ENCODE assay signal across 14 mouse cellular contexts in genomic region chr5:137376722-137377121, GRCm38 (mm10). TPM values are rescaled to one million over a fixed set of nuclear protein-coding genes. Genes with fewer than 3 reads are reported as not detected.
DNase-seq lines count a peak whose midpoint lies in the region; ATAC-seq lines count a peak whose summit lies in the region.
"Had no signal": no experiment of that assay in that cellular context is flagged by ENCODE, and none has a peak within 500 bp of the region (broad histone marks: within the 10 kb centered on the region; RNA-seq: fewer than 3 reads in every experiment).

No protein-coding gene starts in this region.

- H3K4me3 ChIP-seq in kidney, embryonic 14.5 days (ENCODE audit: low read length), result no peak overlapping the region
- no peak overlapping the region for H3K4me3 ChIP-seq in embryonic facial prominence, embryonic 14.5 days (ENCODE audit: low read depth, low read length)
- H3K4me3 ChIP-seq in midbrain, embryonic 12.5 days, result no peak overlapping the region
- H3K4me3 ChIP-seq: limb, embryonic 12.5 days had no signal

- H3K36me3 ChIP-seq in kidney, embryonic 14.5 days (ENCODE audit: control insufficient read depth, insufficient read depth, low read length), result peaks cover 32% of the 10 kb centered on the region
- peaks cover 42% of the 10 kb centered on the region for H3K36me3 ChIP-seq in embryonic facial prominence, embryonic 14.5 days (ENCODE audit: control insufficient read depth, insufficient read depth, low read length)
- peaks cover 31% of the 10 kb centered on the region for H3K36me3 ChIP-seq in midbrain, embryonic 12.5 days

- no peaks in the 10 kb centered on the region for H3K27me3 ChIP-seq in kidney, embryonic 14.5 days (ENCODE audit: control insufficient read depth, insufficient read depth, low read length)
- no peaks in the 10 kb centered on the region for H3K27me3 ChIP-seq in embryonic facial prominence, embryonic 14.5 days (replicated peaks; ENCODE audit: control insufficient read depth, insufficient read depth, low read length)
- H3K27me3 ChIP-seq in midbrain, embryonic 12.5 days, result no peaks in the 10 kb centered on the region
- H3K27me3 ChIP-seq: limb, embryonic 12.5 days had no signal

- no peaks in the 10 kb centered on the region for H3K9me3 ChIP-seq in kidney, embryonic 14.5 days (ENCODE audit: control insufficient read depth, low read length)
- no peaks in the 10 kb centered on the region for H3K9me3 ChIP-seq in embryonic facial prominence, embryonic 14.5 days (ENCODE audit: control insufficient read depth, low read length)
- H3K9me3 ChIP-seq in midbrain, embryonic 12.5 days, result no peaks in the 10 kb centered on the region
- H3K9me3 ChIP-seq: limb, embryonic 12.5 days had no signal

- peaks cover 19% of the 10 kb centered on the region; the same call in 1 of the 2 replicates for H3K4me1 ChIP-seq in kidney, embryonic 14.5 days (ENCODE audit: control insufficient read depth, insufficient read depth, low read length)
- no peaks in the 10 kb centered on the region for H3K4me1 ChIP-seq in embryonic facial prominence, embryonic 14.5 days (ENCODE audit: control insufficient read depth, insufficient read depth, low read length)
- peaks cover 6% of the 10 kb centered on the region for H3K4me1 ChIP-seq in midbrain, embryonic 12.5 days

- DNase-seq in kidney, adult 18-20 months, result no peak
- DNase-seq in ZHBTc4 (ENCODE audit: low read depth, low spot score), result peak; percentile 42
- DNase-seq in embryonic facial prominence, embryonic 14.5 days (ENCODE audit: low spot score), result no peak
- DNase-seq in frontal cortex, postnatal 10 days (ENCODE audit: low spot score in 2 of 2), result no peak
- no peak for DNase-seq in layer of hippocampus, adult 11-12 months (ENCODE audit: low spot score)
- DNase-seq: adrenal gland, adult 8-10 months; gastrocnemius, postnatal 25 days; right cerebral cortex, postnatal 25 days; thymus, postnatal 4 days had no signal

- H3K4me2 ChIP-seq in kidney, embryonic 14.5 days (replicated peaks; ENCODE audit: low read depth, low read length), result no peak overlapping the region
- peak overlapping the region; percentile 48 for H3K4me2 ChIP-seq in embryonic facial prominence, embryonic 14.5 days (ENCODE audit: low read depth, low read length)
- no peak overlapping the region for H3K4me2 ChIP-seq in midbrain, embryonic 12.5 days (replicated peaks)

- ATAC-seq in kidney, embryonic 14.5 days (ENCODE audit: low FRiP score, low TSS enrichment), result peak; percentile 6; the same call in 1 of the 2 replicates
- 0 out of 2 replicates have a peak, but pooled peaks have one; percentile 10 for ATAC-seq in embryonic facial prominence, embryonic 14.5 days (ENCODE audit: low read depth)
- 0 out of 2 replicates have a peak, but pooled peaks have one; percentile 52 for ATAC-seq in midbrain, embryonic 12.5 days (ENCODE audit: low FRiP score, low read depth)
- ATAC-seq in erythroid progenitor cell, adult 5-6 weeks (replicated peaks; ENCODE audit: low FRiP score, poor library complexity, severe bottlenecking), result no peak

- WGBS in kidney, embryonic 14.5 days, result 63% methylated on average over 9 of the region's 9 CpGs
- 54% methylated on average over 9 of the region's 9 CpGs for WGBS in embryonic facial prominence, embryonic 14.5 days
- 53% methylated on average over 9 of the region's 9 CpGs for WGBS in midbrain, embryonic 12.5 days

- H3K27ac ChIP-seq in kidney, embryonic 14.5 days (ENCODE audit: low read depth, low read length), result no peak overlapping the region
- H3K27ac ChIP-seq in embryonic facial prominence, embryonic 14.5 days (replicated peaks; ENCODE audit: low read depth, low read length), result no peak overlapping the region
- no peak overlapping the region for H3K27ac ChIP-seq in midbrain, embryonic 12.5 days (replicated peaks)

- no peak overlapping the region for H3K9ac ChIP-seq in kidney, embryonic 14.5 days (ENCODE audit: low read depth, low read length)
- no peak overlapping the region for H3K9ac ChIP-seq in embryonic facial prominence, embryonic 14.5 days (ENCODE audit: low read depth, low read length)
- H3K9ac ChIP-seq in midbrain, embryonic 12.5 days (replicated peaks), result no peak overlapping the region
- H3K9ac ChIP-seq: limb, embryonic 12.5 days had no signal

RNA-seq across cellular contexts. Expression of gene Ephb4, which starts 26.8 kb away (rescaled TPM):
- 30.9 and 58.9 TPM in 2 replicates for polyA plus RNA-seq in kidney, embryonic 14.5 days (2014; fragmentation: Nextera tagmentation; extraction: Ambion mirVana)
- 57.7 and 68.1 TPM in 2 replicates for polyA plus RNA-seq in embryonic facial prominence, embryonic 14.5 days (2014; fragmentation: Nextera tagmentation; extraction: Ambion mirVana)
- 27.0 and 28.9 TPM in 2 replicates for polyA plus RNA-seq in midbrain, embryonic 12.5 days (2016; fragmentation: Nextera tagmentation; extraction: Ambion mirVana)
- 0.42 TPM in 1 of 2 replicates, not detected in the other for total RNA-seq in erythroid progenitor cell, adult 5-6 weeks (2015; ENCODE audit: low replicate concordance)
- not detected in 2 replicates for total RNA-seq in erythroid progenitor cell, adult 5-6 weeks (2017; ENCODE audit: low replicate concordance)
- total RNA-seq: common myeloid progenitor, adult 5-6 weeks had no signal

RNA-seq across cellular contexts. Expression of gene Slc12a9, which starts 43.3 kb away (rescaled TPM):
- polyA plus RNA-seq in kidney, embryonic 14.5 days (2014; fragmentation: Nextera tagmentation; extraction: Ambion mirVana), result 5.7 and 8.5 TPM in 2 replicates
- polyA plus RNA-seq in embryonic facial prominence, embryonic 14.5 days (2014; fragmentation: Nextera tagmentation; extraction: Ambion mirVana), result 8.6 and 8.8 TPM in 2 replicates
- polyA plus RNA-seq in midbrain, embryonic 12.5 days (2016; fragmentation: Nextera tagmentation; extraction: Ambion mirVana), result 22.7 and 22.9 TPM in 2 replicates
- 0.72 and 1.7 TPM in 2 replicates for total RNA-seq in erythroid progenitor cell, adult 5-6 weeks (2015; ENCODE audit: low replicate concordance)
- 0.15 and 0.64 TPM in 2 replicates for total RNA-seq in erythroid progenitor cell, adult 5-6 weeks (2017; ENCODE audit: low replicate concordance)
